Mouse (Mus musculus): ENCODE results near the gene Fam71a. TPM values are rescaled to one million over a fixed set of nuclear protein-coding genes. Genes with fewer than 3 reads are reported as not detected.
A peak's percentile ranks its signal among the peaks of the same experiment; 100 is the strongest.

Fam71a gene
- polyA plus RNA-seq, 1 experiment from 2014 or later = not detected

DNA sequence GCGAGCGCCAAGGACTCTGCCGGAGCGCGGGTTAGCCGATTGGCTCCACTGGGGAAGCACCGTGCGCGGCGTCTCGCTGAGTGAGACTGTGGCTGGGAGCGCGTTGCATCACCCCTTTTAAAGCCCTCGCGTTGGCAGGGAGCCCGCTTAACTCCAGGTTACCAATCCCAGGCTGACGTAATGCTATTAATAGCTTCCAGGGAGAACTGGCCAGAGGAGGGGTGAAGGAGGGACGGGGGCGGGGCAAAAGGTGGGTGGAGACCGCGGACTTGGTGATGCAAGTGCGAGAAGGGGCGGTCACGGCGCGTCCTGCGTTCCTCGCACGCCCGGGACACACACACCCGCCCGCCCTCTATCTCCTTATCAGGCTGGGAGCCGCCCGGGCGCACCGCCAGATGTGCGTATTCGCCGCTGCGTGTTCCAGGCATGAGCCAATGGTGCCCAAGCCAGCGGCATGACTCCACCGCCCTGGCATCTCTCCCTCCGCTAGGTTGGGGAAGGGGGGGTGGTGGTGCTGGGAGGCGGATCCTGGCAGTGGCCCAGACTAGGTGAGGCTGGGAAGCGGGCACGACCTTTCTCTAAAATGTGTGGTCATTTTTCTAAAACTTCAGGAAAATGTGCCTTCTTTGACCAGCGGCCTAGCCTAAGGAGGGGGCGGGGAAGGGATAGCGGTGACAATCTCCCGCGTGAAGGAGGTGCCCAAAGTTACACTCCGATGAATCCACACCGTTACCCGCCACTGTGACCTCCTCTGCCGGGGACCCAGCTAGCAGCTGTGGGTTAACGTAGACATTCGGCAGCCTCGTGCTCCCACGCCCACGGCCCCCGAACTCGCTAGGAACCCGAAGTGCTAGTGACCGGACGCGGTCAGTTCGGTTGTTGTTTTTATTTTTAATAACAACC is 18.8 kb upstream of the Fam71a start:
- H3K9ac ChIP-seq (ENCODE audit: low read length) = peak overlapping the region; percentile 71
- H3K27ac ChIP-seq (replicated peaks) = peak overlapping the region; percentile 80
- no peaks in the 10 kb centered on the region for H3K9me3 ChIP-seq (ENCODE audit: control insufficient read depth, low read length)
- no peaks in the 10 kb centered on the region for H3K36me3 ChIP-seq (ENCODE audit: control insufficient read depth, insufficient read depth, low read length)
- no peaks in the 10 kb centered on the region for H3K4me1 ChIP-seq (replicated peaks; ENCODE audit: control insufficient read depth, insufficient read depth)
- 0 out of 2 replicates have a peak, but pooled peaks cover 3% of the 10 kb centered on the region for H3K27me3 ChIP-seq (ENCODE audit: control insufficient read depth, insufficient read depth, low read length)
- ATAC-seq (ENCODE audit: low FRiP score, low TSS enrichment) (peak; percentile 93), DNase-seq (ENCODE audit: low spot score) (peak; percentile 100)
- TF ChIP-seq CTCF (IDR thresholded peaks at IDR 0.05; ENCODE audit: low read depth) (peak; percentile 5; the same call in 1 of the 2 replicates), EP300 (optimal IDR thresholded peaks at IDR 0.05) (no peak)
- H3K4me2 ChIP-seq (replicated peaks; ENCODE audit: low read depth) = peak overlapping the region; percentile 91
- H3K4me3 ChIP-seq (ENCODE audit: low read depth, low read length) = peak overlapping the region; percentile 53
- WGBS = 1% methylated on average over 67 of the region's 67 CpGs

DNA sequence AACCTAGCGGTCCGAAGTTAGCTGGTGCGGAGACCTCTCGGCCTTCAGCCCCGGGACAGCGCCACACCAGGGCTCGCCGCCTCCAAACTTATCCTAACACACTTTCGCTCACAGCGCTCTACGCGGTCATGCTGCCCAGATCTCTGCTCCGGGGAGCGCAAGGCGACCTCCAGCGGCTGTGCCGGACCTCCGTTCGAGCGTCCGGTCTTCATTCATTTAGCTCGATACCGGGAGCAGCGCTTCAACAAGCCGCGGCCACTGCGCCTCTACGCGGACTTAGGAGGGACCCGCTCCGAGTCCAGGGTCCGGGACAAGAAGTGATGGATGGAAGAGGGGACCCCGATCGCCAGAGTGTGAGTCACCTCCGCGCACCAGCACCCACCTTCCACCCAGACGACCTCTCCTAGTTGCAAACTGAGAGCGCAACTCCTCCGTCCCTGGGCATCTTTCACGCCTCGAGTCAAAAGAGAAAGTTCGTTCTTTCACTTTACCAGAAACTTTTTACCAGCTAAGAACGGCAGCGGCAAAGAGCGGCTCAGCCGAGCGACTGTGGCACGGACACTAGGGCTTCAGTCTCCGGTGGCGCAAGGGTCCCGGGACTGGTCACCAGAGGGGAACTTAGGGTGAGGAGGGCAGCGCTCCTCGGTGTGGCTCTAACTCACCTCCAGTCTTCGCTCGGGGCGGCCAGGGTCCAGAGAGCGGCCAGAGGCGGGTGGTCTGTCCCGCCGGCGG is 18.0 kb upstream of the Fam71a start:
- H3K4me3 ChIP-seq (ENCODE audit: low read depth, low read length) = peak overlapping the region; percentile 53
- DNase-seq (ENCODE audit: low spot score) (peak; percentile 80), ATAC-seq (ENCODE audit: low FRiP score, low TSS enrichment) (0 out of 2 replicates have a peak, but pooled peaks have one; percentile 11)
- H3K4me1 ChIP-seq (replicated peaks; ENCODE audit: control insufficient read depth, insufficient read depth) = no peaks in the 10 kb centered on the region
- TF ChIP-seq EP300 (optimal IDR thresholded peaks at IDR 0.05) = no peak
- TF ChIP-seq CTCF (IDR thresholded peaks at IDR 0.05; ENCODE audit: low read depth) = peak; percentile 75
- peak overlapping the region; percentile 71 for H3K9ac ChIP-seq (ENCODE audit: low read length)
- H3K9me3 ChIP-seq (ENCODE audit: control insufficient read depth, low read length) = no peaks in the 10 kb centered on the region
- H3K27me3 ChIP-seq (ENCODE audit: control insufficient read depth, insufficient read depth, low read length) = 0 out of 2 replicates have a peak, but pooled peaks cover 3% of the 10 kb centered on the region
- no peaks in the 10 kb centered on the region for H3K36me3 ChIP-seq (ENCODE audit: control insufficient read depth, insufficient read depth, low read length)
- 0% methylated on average over 60 of the region's 61 CpGs for WGBS
- peak overlapping the region; percentile 80 for H3K27ac ChIP-seq (replicated peaks)
- H3K4me2 ChIP-seq (replicated peaks; ENCODE audit: low read depth) = peak overlapping the region; percentile 91

DNA sequence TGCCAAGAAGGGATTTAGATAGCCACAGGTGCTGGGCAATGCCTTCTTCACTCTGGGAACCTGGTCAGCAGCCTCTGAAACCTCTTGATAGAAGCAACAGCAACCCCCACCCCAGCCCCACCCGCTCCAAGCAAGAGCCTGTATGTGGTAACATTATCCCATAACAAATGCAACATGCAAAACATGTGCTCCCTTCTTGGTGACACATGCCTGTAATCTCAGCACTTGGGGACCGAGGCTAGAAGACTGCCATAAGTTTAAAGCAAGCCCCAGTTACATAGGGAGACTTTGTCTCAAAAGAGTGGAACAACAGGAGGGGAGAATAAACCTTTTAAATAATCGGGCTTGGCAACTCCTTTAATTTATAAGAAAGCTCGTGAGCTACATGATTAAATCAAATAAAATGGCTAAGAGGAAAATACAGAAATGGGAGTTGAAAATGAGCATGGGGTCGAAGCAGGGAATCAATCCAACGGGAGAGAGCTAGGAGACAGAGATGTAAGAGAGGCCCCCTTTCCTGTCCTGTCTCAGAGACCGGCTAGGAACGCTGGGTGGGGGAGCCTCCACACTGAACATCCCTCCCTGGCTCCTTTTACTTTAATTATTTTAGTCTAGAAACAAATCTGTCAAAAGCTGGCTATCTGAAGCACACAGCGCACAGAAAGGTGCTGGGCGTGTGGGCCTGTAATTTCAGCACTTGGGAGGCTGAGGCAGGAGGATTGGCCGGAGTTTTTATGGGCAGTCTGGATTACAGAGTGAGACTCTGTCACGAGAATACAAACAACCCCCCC is 17.0 kb upstream of the Fam71a start:
- no peaks in the 10 kb centered on the region for H3K9me3 ChIP-seq (ENCODE audit: control insufficient read depth, low read length)
- no peak for TF ChIP-seq CTCF (IDR thresholded peaks at IDR 0.05; ENCODE audit: low read depth)
- no peak for TF ChIP-seq EP300 (optimal IDR thresholded peaks at IDR 0.05)
- no peaks in the 10 kb centered on the region for H3K4me1 ChIP-seq (replicated peaks; ENCODE audit: control insufficient read depth, insufficient read depth)
- H3K4me3 ChIP-seq (ENCODE audit: low read depth, low read length) = peak overlapping the region; percentile 53
- WGBS = 52% methylated on average over 12 of the region's 12 CpGs
- H3K27ac ChIP-seq (replicated peaks) = no peak overlapping the region
- H3K36me3 ChIP-seq (ENCODE audit: control insufficient read depth, insufficient read depth, low read length) = no peaks in the 10 kb centered on the region
- ATAC-seq (ENCODE audit: low FRiP score, low TSS enrichment) (no peak), DNase-seq (ENCODE audit: low spot score) (no peak)
- H3K9ac ChIP-seq (ENCODE audit: low read length) = no peak overlapping the region
- H3K27me3 ChIP-seq (ENCODE audit: control insufficient read depth, insufficient read depth, low read length) = no peaks in the 10 kb centered on the region
- H3K4me2 ChIP-seq (replicated peaks; ENCODE audit: low read depth) = peak overlapping the region; percentile 91

DNA sequence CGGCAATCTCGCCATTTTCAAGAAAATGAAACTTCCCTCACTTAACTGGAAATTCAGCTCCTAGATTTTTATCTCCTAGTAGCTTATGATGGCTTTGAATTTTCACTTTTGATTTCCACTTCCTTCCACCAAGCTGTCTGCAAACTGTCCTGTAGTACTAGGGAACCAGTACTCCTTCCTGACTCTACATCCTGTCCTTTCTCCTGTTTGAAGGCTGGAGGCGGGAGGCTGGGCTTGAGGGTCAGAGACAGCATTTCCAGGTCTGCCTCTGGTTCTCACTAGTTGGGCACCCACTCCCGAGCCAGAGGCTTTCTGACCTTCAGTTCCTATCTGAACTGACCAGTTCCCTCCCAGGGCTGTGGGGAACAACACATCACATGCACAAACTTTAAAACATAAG is 15.8 kb upstream of the Fam71a start:
- Histone ChIP-seq H3K4me2 (replicated peaks; ENCODE audit: low read depth) (no peak overlapping the region; the same call in 1 of the 2 replicates), H3K4me3 (ENCODE audit: low read depth, low read length) (no peak overlapping the region), H3K4me1 (replicated peaks; ENCODE audit: control insufficient read depth, insufficient read depth) (no peaks in the 10 kb centered on the region), H3K9me3 (ENCODE audit: control insufficient read depth, low read length) (no peaks in the 10 kb centered on the region), H3K36me3 (ENCODE audit: control insufficient read depth, insufficient read depth, low read length) (no peaks in the 10 kb centered on the region), H3K27me3 (ENCODE audit: control insufficient read depth, insufficient read depth, low read length) (no peaks in the 10 kb centered on the region), H3K27ac (replicated peaks) (no peak overlapping the region), H3K9ac (ENCODE audit: low read length) (no peak overlapping the region)
- 73% methylated on average over 4 of the region's 4 CpGs for WGBS
- DNase-seq (ENCODE audit: low spot score) = no peak
- ATAC-seq (ENCODE audit: low FRiP score, low TSS enrichment) = no peak
- TF ChIP-seq EP300 (optimal IDR thresholded peaks at IDR 0.05) (no peak), CTCF (IDR thresholded peaks at IDR 0.05; ENCODE audit: low read depth) (no peak)

DNA sequence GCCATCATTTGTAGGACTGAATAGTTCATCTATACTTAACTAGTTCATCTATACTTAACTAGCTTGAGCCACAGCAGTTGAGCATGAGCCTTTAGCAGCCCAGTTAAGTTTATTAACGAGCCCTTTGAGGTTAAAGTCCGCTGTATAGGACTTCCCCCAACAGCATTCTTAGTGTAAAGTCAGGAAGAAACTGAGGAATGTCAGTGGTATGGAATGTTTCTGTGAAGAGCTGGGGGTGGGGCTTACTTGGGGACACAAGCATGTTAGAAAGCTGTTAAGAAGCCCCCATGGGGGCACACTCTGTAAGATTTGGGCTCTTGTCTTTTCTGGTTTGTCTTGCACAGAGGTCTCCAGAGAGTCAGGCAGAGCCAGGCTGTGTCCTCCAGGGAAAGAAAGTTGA is 15.2 kb upstream of the Fam71a start:
- Histone ChIP-seq H3K9me3 (ENCODE audit: control insufficient read depth, low read length) (no peaks in the 10 kb centered on the region), H3K36me3 (ENCODE audit: control insufficient read depth, insufficient read depth, low read length) (no peaks in the 10 kb centered on the region), H3K4me3 (ENCODE audit: low read depth, low read length) (no peak overlapping the region), H3K27me3 (ENCODE audit: control insufficient read depth, insufficient read depth, low read length) (no peaks in the 10 kb centered on the region), H3K4me1 (replicated peaks; ENCODE audit: control insufficient read depth, insufficient read depth) (no peaks in the 10 kb centered on the region), H3K4me2 (replicated peaks; ENCODE audit: low read depth) (no peak overlapping the region), H3K27ac (replicated peaks) (no peak overlapping the region), H3K9ac (ENCODE audit: low read length) (no peak overlapping the region)
- WGBS = 50% methylated on average over 2 of the region's 2 CpGs
- TF ChIP-seq CTCF (IDR thresholded peaks at IDR 0.05; ENCODE audit: low read depth) = no peak
- TF ChIP-seq EP300 (optimal IDR thresholded peaks at IDR 0.05) = no peak
- DNase-seq (ENCODE audit: low spot score) (no peak), ATAC-seq (ENCODE audit: low FRiP score, low TSS enrichment) (no peak)

Data from stomach, postnatal 0 days (tissue).